Mouse (Mus musculus) neutrophil, adult 65 days (primary cell): Measurements from ENCODE around the gene Crct1. TPM values are rescaled to one million over a fixed set of nuclear protein-coding genes. Genes with fewer than 3 reads are reported as not detected.

Experiments
- total RNA-seq: library from RNA; stranded (reverse); gene quantifications from 2 replicates; pipeline ENCODE4 v1.2.4, GENCODE M21; 2023

Crct1 gene
- total RNA-seq = not detected in 2 replicates

GRCm38 (mm10) chr3:93015460-93016104 is at the start of gene Crct1:
TSS of gene Crct1 (minus strand) at chr3:93015687.

GRCm38 (mm10) chr3:93018960-93019359 is 3.5 kb upstream of the Crct1 start, which contains the start of gene Lce1m:
TSS of gene Lce1m (minus strand) at chr3:93019060.

GRCm38 (mm10) chr3:92991926-92992325 is 23.6 kb downstream of the Crct1 start, which contains the start of gene Lce3f:
TSS of gene Lce3f (plus strand) at chr3:92992226.

GRCm38 (mm10) chr3:92966761-92967160 is 48.7 kb downstream of the Crct1 start, which contains the start of gene Lce3e:
TSS of gene Lce3e (plus strand) at chr3:92967061.

Other genes starting within 250 kb of the Crct1 start
- gene Lce1i, start 236.8 kb downstream of the Crct1 start, total RNA-seq = not detected in 2 replicates
- gene Lce1j, start 225.2 kb downstream of the Crct1 start, total RNA-seq = not detected in 2 replicates
- not detected in 2 replicates for gene Lce1k, start 207.8 kb downstream of the Crct1 start, total RNA-seq
- not detected in 2 replicates for gene Kprp, start 188.4 kb downstream of the Crct1 start, total RNA-seq
- not detected in 2 replicates for gene Lce1l, start 164.4 kb downstream of the Crct1 start, total RNA-seq
- not detected in 2 replicates for gene 2310050C09Rik, start 145.5 kb downstream of the Crct1 start, total RNA-seq
- gene Lce3a, start 89.5 kb downstream of the Crct1 start, total RNA-seq = not detected in 2 replicates
- gene Lce3b, start 82.7 kb downstream of the Crct1 start, total RNA-seq = not detected in 2 replicates
- not detected in 2 replicates for gene Lce3c, start 71.2 kb downstream of the Crct1 start, total RNA-seq
- not detected in 2 replicates for gene Lce3d, start 58.3 kb downstream of the Crct1 start, total RNA-seq
- gene Lce3e, start 48.6 kb downstream of the Crct1 start, total RNA-seq = not detected in 2 replicates
- not detected in 2 replicates for gene Lce3f, start 23.5 kb downstream of the Crct1 start, total RNA-seq
- not detected in 2 replicates for gene Lce1m, start 3.4 kb upstream of the Crct1 start, total RNA-seq
- not detected in 2 replicates for gene Gm4858, start 53.1 kb upstream of the Crct1 start, total RNA-seq
- gene Crnn, start 129.1 kb upstream of the Crct1 start, total RNA-seq = not detected in 2 replicates
- not detected in 2 replicates for gene Flg2, start 181.6 kb upstream of the Crct1 start, total RNA-seq